Mouse (Mus musculus): Measurements from ENCODE around the gene Ces5a.

GRCm38 (mm10) chr8:93535730-93536129 is at the start of gene Ces5a:
- TF ChIP-seq CTCF (IDR thresholded peaks at IDR 0.05; ENCODE audit: low read depth, low read length) (no peak), GATA2 (IDR thresholded peaks at IDR 0.05; ENCODE audit: borderline replicate concordance, low read depth, low read length) (no peak), GATA1 (IDR thresholded peaks at IDR 0.05; ENCODE audit: borderline replicate concordance, low read length) (no peak), TAL1 (conservative IDR thresholded peaks at IDR 0.05; ENCODE audit: low read depth, low read length) (no peak), POLR2AphosphoS5 (IDR thresholded peaks at IDR 0.05; ENCODE audit: insufficient replicate concordance, low read depth, low read length) (no peak)

Data from G1E (cell line).